Mouse (Mus musculus): ENCODE data around the gene Srrm2. TPM values are rescaled to one million over a fixed set of nuclear protein-coding genes. Genes with fewer than 3 reads are reported as not detected.
A peak's percentile ranks its signal among the peaks of the same experiment; 100 is the strongest.

Gene Srrm2
- polyA plus RNA-seq, 1 experiment from 2014 or later, result 606 TPM

GRCm38 (mm10) chr17:23819235-23819634 lies 28.9 kb downstream of the Srrm2 start:
- Histone ChIP-seq H3K4me1 (no peaks in the 10 kb centered on the region), H3K36me3 (peaks cover 100% of the 10 kb centered on the region), H3K27ac (no peak overlapping the region), H3K9ac (no peak overlapping the region), H3K4me2 (replicated peaks) (no peak overlapping the region), H3K9me3 (peaks cover 40% of the 10 kb centered on the region), H3K4me3 (no peak overlapping the region), H3K27me3 (no peaks in the 10 kb centered on the region)
- no peak for ATAC-seq (ENCODE audit: low FRiP score, low read depth)
- 99% methylated on average over 25 of the region's 25 CpGs for WGBS

GRCm38 (mm10) chr17:23820731-23821130 lies 30.4 kb downstream of the Srrm2 start:
- Histone ChIP-seq H3K4me2 (replicated peaks) (no peak overlapping the region), H3K9ac (no peak overlapping the region), H3K27ac (no peak overlapping the region), H3K4me1 (peaks cover 2% of the 10 kb centered on the region; the same call in 1 of the 2 replicates), H3K4me3 (no peak overlapping the region), H3K27me3 (no peaks in the 10 kb centered on the region), H3K9me3 (peaks cover 33% of the 10 kb centered on the region), H3K36me3 (peaks cover 100% of the 10 kb centered on the region)
- WGBS, result 96% methylated on average over 5 of the region's 5 CpGs
- no peak for ATAC-seq (ENCODE audit: low FRiP score, low read depth)

GRCm38 (mm10) chr17:23822094-23822493 lies 31.8 kb downstream of the Srrm2 start:
- Histone ChIP-seq H3K4me3 (no peak overlapping the region), H3K27ac (no peak overlapping the region), H3K9ac (no peak overlapping the region), H3K27me3 (no peaks in the 10 kb centered on the region), H3K4me1 (peaks cover 10% of the 10 kb centered on the region), H3K36me3 (peaks cover 99% of the 10 kb centered on the region), H3K9me3 (peaks cover 26% of the 10 kb centered on the region), H3K4me2 (replicated peaks) (no peak overlapping the region)
- WGBS, result 76% methylated on average over 5 of the region's 6 CpGs
- no peak for ATAC-seq (ENCODE audit: low FRiP score, low read depth)

- ATAC-seq (ENCODE audit: low FRiP score, low read depth), result no peak
- Histone ChIP-seq H3K4me3 (no peak overlapping the region), H3K27ac (no peak overlapping the region), H3K9me3 (peaks cover 20% of the 10 kb centered on the region), H3K4me2 (replicated peaks) (no peak overlapping the region), H3K9ac (no peak overlapping the region), H3K36me3 (peaks cover 94% of the 10 kb centered on the region), H3K4me1 (peaks cover 19% of the 10 kb centered on the region), H3K27me3 (no peaks in the 10 kb centered on the region)
- WGBS, result 79% methylated on average over 16 of the region's 16 CpGs
Measured at GRCm38 (mm10) chr17:23823018-23823417, 32.7 kb downstream of the Srrm2 start.

- no peaks in the 10 kb centered on the region for H3K27me3 ChIP-seq
- no peak for ATAC-seq (ENCODE audit: low FRiP score, low read depth)
- no peak overlapping the region for H3K9ac ChIP-seq
Measured at GRCm38 (mm10) chr17:23823614-23824013, 33.3 kb downstream of the Srrm2 start.

GRCm38 (mm10) chr17:23825591-23825990 lies 35.3 kb downstream of the Srrm2 start:
- Histone ChIP-seq H3K9ac (no peak overlapping the region), H3K27me3 (0 out of 2 replicates have a peak, but pooled peaks cover 5% of the 10 kb centered on the region), H3K4me1 (peaks cover 22% of the 10 kb centered on the region), H3K4me3 (no peak overlapping the region), H3K4me2 (replicated peaks) (no peak overlapping the region), H3K27ac (no peak overlapping the region), H3K36me3 (peaks cover 68% of the 10 kb centered on the region), H3K9me3 (no peaks in the 10 kb centered on the region)
- 69% methylated on average over 4 of the region's 4 CpGs for WGBS
- ATAC-seq (ENCODE audit: low FRiP score, low read depth), result no peak

More at GRCm38 (mm10) chr17:23823614-23824013, 33.3 kb downstream of the Srrm2 start:
- Histone ChIP-seq H3K4me1 (peaks cover 22% of the 10 kb centered on the region), H3K27ac (no peak overlapping the region; the same call in 1 of the 2 replicates), H3K36me3 (peaks cover 88% of the 10 kb centered on the region), H3K4me2 (replicated peaks) (no peak overlapping the region), H3K4me3 (no peak overlapping the region), H3K9me3 (peaks cover 14% of the 10 kb centered on the region)
- WGBS, result 92% methylated on average over 12 of the region's 12 CpGs

GRCm38 (mm10) chr17:23828271-23829001 lies 38.1 kb downstream of the Srrm2 start:
- Histone ChIP-seq H3K36me3 (peaks cover 40% of the 10 kb centered on the region), H3K4me1 (peaks cover 22% of the 10 kb centered on the region), H3K27ac (peak overlapping the region; percentile 94), H3K9ac (peak overlapping the region; percentile 93), H3K27me3 (peaks cover 19% of the 10 kb centered on the region), H3K9me3 (no peaks in the 10 kb centered on the region), H3K4me3 (peak overlapping the region; percentile 89), H3K4me2 (replicated peaks) (peak overlapping the region; percentile 90)
- peak; percentile 74 for ATAC-seq (ENCODE audit: low FRiP score, low read depth)
- WGBS, result under 1% methylated on average over 47 of the region's 47 CpGs

GRCm38 (mm10) chr17:23829064-23829619 lies 38.8 kb downstream of the Srrm2 start, which contains the start of gene Elob:
TSS of gene Elob (minus strand) at chr17:23829136.
- Histone ChIP-seq H3K36me3 (peaks cover 32% of the 10 kb centered on the region), H3K4me1 (peaks cover 22% of the 10 kb centered on the region), H3K4me2 (replicated peaks) (peak within 1 kb of the TSS; percentile 90), H3K9me3 (no peaks in the 10 kb centered on the region), H3K4me3 (peak within 1 kb of the TSS; percentile 89), H3K27me3 (peaks cover 19% of the 10 kb centered on the region), H3K9ac (peak within 1 kb of the TSS; percentile 93), H3K27ac (peak within 1 kb of the TSS; percentile 94)
- WGBS, result 1% methylated on average over 33 of the region's 42 CpGs
- peak; percentile 94 for ATAC-seq (ENCODE audit: low FRiP score, low read depth)

- Histone ChIP-seq H3K4me3 (no peak overlapping the region), H3K36me3 (peaks cover 12% of the 10 kb centered on the region), H3K4me2 (replicated peaks) (no peak overlapping the region), H3K9me3 (no peaks in the 10 kb centered on the region), H3K4me1 (peaks cover 20% of the 10 kb centered on the region), H3K9ac (no peak overlapping the region), H3K27me3 (peaks cover 35% of the 10 kb centered on the region), H3K27ac (no peak overlapping the region)
- WGBS, result 94% methylated on average over 1 of the region's 1 CpGs
- no peak for ATAC-seq (ENCODE audit: low FRiP score, low read depth)
Measured at GRCm38 (mm10) chr17:23831201-23831600, 40.9 kb downstream of the Srrm2 start.

- Histone ChIP-seq H3K27me3 (peaks cover 29% of the 10 kb centered on the region), H3K4me3 (no peak within 1 kb of the TSS), H3K36me3 (no peaks in the 10 kb centered on the region), H3K9me3 (no peaks in the 10 kb centered on the region), H3K4me1 (no peaks in the 10 kb centered on the region), H3K9ac (no peak within 1 kb of the TSS), H3K27ac (no peak within 1 kb of the TSS), H3K4me2 (replicated peaks) (no peak within 1 kb of the TSS)
- 72% methylated on average over 8 of the region's 8 CpGs for WGBS
- peak; percentile 49; the same call in 1 of the 2 replicates for ATAC-seq (ENCODE audit: low FRiP score, low read depth)
Measured at GRCm38 (mm10) chr17:23836006-23836575, 45.8 kb downstream of the Srrm2 start, which contains the start of gene Prss33. TSS of gene Prss33 (minus strand) at chr17:23836056.

- no peak overlapping the region for H3K27ac ChIP-seq
- WGBS, result 33% methylated on average over 4 of the region's 4 CpGs
- no peaks in the 10 kb centered on the region for H3K36me3 ChIP-seq
- no peak overlapping the region for H3K4me3 ChIP-seq
- H3K4me1 ChIP-seq, result no peaks in the 10 kb centered on the region
- no peaks in the 10 kb centered on the region for H3K9me3 ChIP-seq
- H3K4me2 ChIP-seq (replicated peaks), result no peak overlapping the region
- 0 out of 2 replicates have a peak, but pooled peaks cover under 1% of the 10 kb centered on the region for H3K27me3 ChIP-seq
- no peak for ATAC-seq (ENCODE audit: low FRiP score, low read depth)
- no peak overlapping the region for H3K9ac ChIP-seq
Measured at GRCm38 (mm10) chr17:23841145-23841544, 50.8 kb downstream of the Srrm2 start.

- peak overlapping the region; percentile 52 for H3K4me2 ChIP-seq (replicated peaks)
- WGBS, result 48% methylated on average over 23 of the region's 23 CpGs
- H3K27ac ChIP-seq, result no peak overlapping the region
- H3K9me3 ChIP-seq, result no peaks in the 10 kb centered on the region
- no peaks in the 10 kb centered on the region for H3K27me3 ChIP-seq
- H3K4me1 ChIP-seq, result no peaks in the 10 kb centered on the region
- H3K36me3 ChIP-seq, result no peaks in the 10 kb centered on the region
- H3K9ac ChIP-seq, result no peak overlapping the region
- ATAC-seq (ENCODE audit: low FRiP score, low read depth), result no peak
- peak overlapping the region; percentile 26; the same call in 1 of the 2 replicates for H3K4me3 ChIP-seq
Measured at GRCm38 (mm10) chr17:23843141-23843811, 52.9 kb downstream of the Srrm2 start.

Data from limb, embryonic 13.5 days (tissue).